Mouse (Mus musculus): ENCODE data around the gene Lamp5. TPM values are rescaled to one million over a fixed set of nuclear protein-coding genes. Genes with fewer than 3 reads are reported as not detected.

Lamp5 gene
- polyA plus RNA-seq, 1 experiment: not detected

GRCm38 (mm10) chr2:136095978-136096377, 43.9 kb downstream of the Lamp5 start:
- no peak for TF ChIP-seq POLR2A (IDR thresholded peaks at IDR 0.05; ENCODE audit: borderline replicate concordance, low read depth, low read length)
- no peak for TF ChIP-seq CTCF (IDR thresholded peaks at IDR 0.05; ENCODE audit: low read depth, low read length)
- no peaks in the 10 kb centered on the region for H3K4me1 ChIP-seq (ENCODE audit: control insufficient read depth, insufficient read depth, low read length)
- no peak overlapping the region for H3K27ac ChIP-seq (ENCODE audit: insufficient read depth, low read depth, low read length)
- H3K4me3 ChIP-seq (ENCODE audit: insufficient read depth, low read length): no peak overlapping the region

GRCm38 (mm10) chr2:136097143-136097542, 45.1 kb downstream of the Lamp5 start:
- Histone ChIP-seq H3K27ac (ENCODE audit: insufficient read depth, low read depth, low read length) (no peak overlapping the region), H3K4me3 (ENCODE audit: insufficient read depth, low read length) (no peak overlapping the region), H3K4me1 (ENCODE audit: control insufficient read depth, insufficient read depth, low read length) (no peaks in the 10 kb centered on the region)
- no peak for TF ChIP-seq CTCF (IDR thresholded peaks at IDR 0.05; ENCODE audit: low read depth, low read length)
- TF ChIP-seq POLR2A (IDR thresholded peaks at IDR 0.05; ENCODE audit: borderline replicate concordance, low read depth, low read length): no peak

GRCm38 (mm10) chr2:136107597-136107996, 55.6 kb downstream of the Lamp5 start:
- Histone ChIP-seq H3K4me1 (ENCODE audit: control insufficient read depth, insufficient read depth, low read length) (no peaks in the 10 kb centered on the region), H3K4me3 (ENCODE audit: insufficient read depth, low read length) (no peak overlapping the region), H3K27ac (ENCODE audit: insufficient read depth, low read depth, low read length) (no peak overlapping the region)
- TF ChIP-seq POLR2A (IDR thresholded peaks at IDR 0.05; ENCODE audit: borderline replicate concordance, low read depth, low read length) (no peak), CTCF (IDR thresholded peaks at IDR 0.05; ENCODE audit: low read depth, low read length) (no peak)

GRCm38 (mm10) chr2:136108124-136109037, 56.3 kb downstream of the Lamp5 start:
- no peak overlapping the region for H3K27ac ChIP-seq (ENCODE audit: insufficient read depth, low read depth, low read length)
- no peak for TF ChIP-seq CTCF (IDR thresholded peaks at IDR 0.05; ENCODE audit: low read depth, low read length)
- TF ChIP-seq POLR2A (IDR thresholded peaks at IDR 0.05; ENCODE audit: borderline replicate concordance, low read depth, low read length): no peak
- no peak overlapping the region for H3K4me3 ChIP-seq (ENCODE audit: insufficient read depth, low read length)
- H3K4me1 ChIP-seq (ENCODE audit: control insufficient read depth, insufficient read depth, low read length): no peaks in the 10 kb centered on the region

GRCm38 (mm10) chr2:136109038-136109363, 57.0 kb downstream of the Lamp5 start:
- Histone ChIP-seq H3K4me1 (ENCODE audit: control insufficient read depth, insufficient read depth, low read length) (no peaks in the 10 kb centered on the region), H3K4me3 (ENCODE audit: insufficient read depth, low read length) (no peak overlapping the region), H3K27ac (ENCODE audit: insufficient read depth, low read depth, low read length) (no peak overlapping the region)
- TF ChIP-seq CTCF (IDR thresholded peaks at IDR 0.05; ENCODE audit: low read depth, low read length) (no peak), POLR2A (IDR thresholded peaks at IDR 0.05; ENCODE audit: borderline replicate concordance, low read depth, low read length) (no peak)

- Histone ChIP-seq H3K4me1 (ENCODE audit: control insufficient read depth, insufficient read depth, low read length) (no peaks in the 10 kb centered on the region), H3K27ac (ENCODE audit: insufficient read depth, low read depth, low read length) (no peak overlapping the region)
These were observed 61.3 kb downstream of the Lamp5 start for GRCm38 (mm10) chr2:136113374-136113773.

GRCm38 (mm10) chr2:136118006-136118405, 66.0 kb downstream of the Lamp5 start:
- Histone ChIP-seq H3K27ac (ENCODE audit: insufficient read depth, low read depth, low read length) (no peak overlapping the region), H3K4me3 (ENCODE audit: insufficient read depth, low read length) (no peak overlapping the region), H3K4me1 (ENCODE audit: control insufficient read depth, insufficient read depth, low read length) (no peaks in the 10 kb centered on the region)
- TF ChIP-seq POLR2A (IDR thresholded peaks at IDR 0.05; ENCODE audit: borderline replicate concordance, low read depth, low read length) (no peak), CTCF (IDR thresholded peaks at IDR 0.05; ENCODE audit: low read depth, low read length) (no peak)

More at GRCm38 (mm10) chr2:136113374-136113773, 61.3 kb downstream of the Lamp5 start:
- H3K4me3 ChIP-seq (ENCODE audit: insufficient read depth, low read length): no peak overlapping the region
- TF ChIP-seq POLR2A (IDR thresholded peaks at IDR 0.05; ENCODE audit: borderline replicate concordance, low read depth, low read length): no peak
- no peak for TF ChIP-seq CTCF (IDR thresholded peaks at IDR 0.05; ENCODE audit: low read depth, low read length)
